Mouse (Mus musculus): ENCODE measurements around the gene Cyp2j12.
"Not testable (repeated sequence)": the region's sequence is repeated elsewhere in the genome, so short reads cannot be mapped to it uniquely, and the experiment has no call there.

Gene Cyp2j12

GRCm38 (mm10) chr4:96140732-96141467 lies at the start of gene Cyp2j12:
Cyp2j12 (minus strand) TSS chr4:96141152.
- no peak for DNase-seq (ENCODE audit: low spot score)

GRCm38 (mm10) chr4:96189321-96189720 lies 48.4 kb upstream of the Cyp2j12 start:
- DNase-seq (ENCODE audit: low spot score) = not testable (repeated sequence)

GRCm38 (mm10) chr4:96188671-96189070 lies 47.7 kb upstream of the Cyp2j12 start:
- DNase-seq (ENCODE audit: low spot score) = not testable (repeated sequence)

- not testable (repeated sequence) for DNase-seq (ENCODE audit: low spot score)
Measured at GRCm38 (mm10) chr4:96188146-96188545, 47.2 kb upstream of the Cyp2j12 start.

- DNase-seq (ENCODE audit: low spot score) = not testable (repeated sequence)
Measured at GRCm38 (mm10) chr4:96184716-96185115, 43.8 kb upstream of the Cyp2j12 start.

- DNase-seq (ENCODE audit: low spot score) = no peak
Measured at GRCm38 (mm10) chr4:96162839-96163238, 21.9 kb upstream of the Cyp2j12 start.

GRCm38 (mm10) chr4:96161575-96161974 lies 20.6 kb upstream of the Cyp2j12 start:
- no peak for DNase-seq (ENCODE audit: low spot score)

GRCm38 (mm10) chr4:96139226-96139625 lies 1.7 kb downstream of the Cyp2j12 start:
- no peak for DNase-seq (ENCODE audit: low spot score)

- DNase-seq (ENCODE audit: low spot score) = no peak
Measured at GRCm38 (mm10) chr4:96134246-96134645, 6.7 kb downstream of the Cyp2j12 start.

GRCm38 (mm10) chr4:96096841-96097240 lies 44.1 kb downstream of the Cyp2j12 start:
- no peak for DNase-seq (ENCODE audit: low spot score)

GRCm38 (mm10) chr4:96091869-96092268 lies 49.1 kb downstream of the Cyp2j12 start:
- DNase-seq (ENCODE audit: low spot score) = no peak

GRCm38 (mm10) chr4:96089356-96090048 lies 51.5 kb downstream of the Cyp2j12 start:
- DNase-seq (ENCODE audit: low spot score) = not testable (repeated sequence)

- no peak for DNase-seq (ENCODE audit: low spot score)
Measured at GRCm38 (mm10) chr4:96078308-96078707, 62.6 kb downstream of the Cyp2j12 start.

- no peak for DNase-seq (ENCODE audit: low spot score)
Measured at GRCm38 (mm10) chr4:96077261-96078125, 63.5 kb downstream of the Cyp2j12 start, which contains the start of gene Cyp2j13. Cyp2j13 (minus strand) TSS chr4:96077546.

GRCm38 (mm10) chr4:96062045-96062444 lies 78.9 kb downstream of the Cyp2j12 start:
- no peak for DNase-seq (ENCODE audit: low spot score)

GRCm38 (mm10) chr4:96060106-96060505 lies 80.8 kb downstream of the Cyp2j12 start:
- no peak for DNase-seq (ENCODE audit: low spot score)

Measured in testis, postnatal 14 days (tissue).